Mouse (Mus musculus) small intestine, adult 2 months (tissue): ENCODE data around the gene Nos2.

Experiments
- CTCF ChIP-seq: fragments of 200-500 bp; IDR thresholded peaks from 2 replicates; pipeline ENCODE4 v1.5.1; 2012; ENCODE audit warnings: low read depth, mild to moderate bottlenecking, control low read depth, inconsistent platforms, low read length, moderate library complexity, mixed read lengths; ENCODE audit not compliant: insufficient replicate concordance, insufficient read length; ENCODE audit errors: extremely low read depth
- POLR2A ChIP-seq: fragments of 200-500 bp; IDR thresholded peaks from 2 replicates; pipeline ENCODE4 v1.6.1; 2012; ENCODE audit warnings: low read depth, mild to moderate bottlenecking, control low read depth, inconsistent platforms, low read length, moderate library complexity

GRCm38 (mm10) chr11:78990096-78990495, 69.5 kb downstream of the Nos2 start:
- TF ChIP-seq CTCF, result no peak
- no peak for TF ChIP-seq POLR2A
